Mouse (Mus musculus) bone marrow, adult 2 months (tissue): ENCODE measurements around the gene Xab2.

Source experiments
- CTCF ChIP-seq: fragments of 200-500 bp; IDR thresholded peaks from 2 replicates; pipeline ENCODE4 v1.5.1; 2011; ENCODE audit warnings: low read length, control low read depth; ENCODE audit not compliant: control insufficient read depth, insufficient read depth
- POLR2A ChIP-seq: fragments of 200-500 bp; IDR thresholded peaks from 2 replicates; pipeline ENCODE4 v1.6.1; 2011; ENCODE audit warnings: low read depth, mild to moderate bottlenecking, control low read depth, low read length, borderline replicate concordance; ENCODE audit not compliant: control insufficient read depth

DNA sequence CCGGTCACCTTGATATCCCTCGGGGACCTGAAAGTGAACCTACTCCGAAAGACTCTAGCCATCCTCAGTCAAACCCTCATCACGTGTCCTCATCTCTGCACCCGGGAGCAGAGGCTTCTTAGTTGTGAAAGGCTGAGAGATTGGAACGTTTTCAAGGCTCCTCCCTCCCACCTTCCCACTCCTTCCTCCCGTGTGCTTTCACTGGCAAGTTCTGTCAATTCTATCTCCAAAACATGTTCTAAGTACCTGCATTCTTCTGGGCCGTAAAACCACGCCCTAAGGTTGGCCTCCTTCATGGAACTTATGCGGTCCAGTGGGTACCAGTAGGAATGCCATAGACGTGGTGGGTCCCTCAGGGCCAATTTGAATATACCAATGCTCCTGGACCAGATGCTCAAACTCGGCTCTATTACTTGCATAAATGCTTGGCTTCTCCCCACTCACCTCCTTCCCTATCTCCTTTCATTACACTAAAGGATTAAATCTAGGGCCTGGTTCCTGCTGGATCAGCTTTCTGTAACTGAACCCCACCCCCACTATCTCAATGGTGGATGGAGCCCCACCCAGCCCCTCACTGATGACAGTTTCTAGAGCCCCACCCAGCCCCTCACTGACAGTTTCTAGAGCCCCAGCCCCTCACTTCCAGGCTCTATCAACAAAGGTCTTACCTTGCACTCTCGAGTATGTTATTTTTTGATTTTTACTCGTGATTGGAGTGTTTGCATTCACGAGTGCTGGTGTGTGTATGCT lies 44.7 kb downstream of the Xab2 start:
- TF ChIP-seq CTCF (no peak), POLR2A (no peak)
